Mouse (Mus musculus) monocyte, adult 2 months (primary cell): ENCODE measurements at regions not wholly inside any gene's neighbourhood (a gene's known extent, or its start where the extent isn't known, plus 50 kb on each side); places are given as distances from the start of the nearest gene placed in this dataset.
A peak's percentile ranks its signal among the peaks of the same experiment; 100 is the strongest.

Source experiments
- DNase-seq, 2 experiments: peaks; one replicate each; pipeline ENCODE4 v3.0.0; 2022; ENCODE audit warnings: low spot score in 2 of 2, low read depth in 1 of 2

- no peak for DNase-seq
Observed at GRCm38 (mm10) chr11:43370025-43370424, 56.0 kb downstream of the Pttg1 start.

DNA sequence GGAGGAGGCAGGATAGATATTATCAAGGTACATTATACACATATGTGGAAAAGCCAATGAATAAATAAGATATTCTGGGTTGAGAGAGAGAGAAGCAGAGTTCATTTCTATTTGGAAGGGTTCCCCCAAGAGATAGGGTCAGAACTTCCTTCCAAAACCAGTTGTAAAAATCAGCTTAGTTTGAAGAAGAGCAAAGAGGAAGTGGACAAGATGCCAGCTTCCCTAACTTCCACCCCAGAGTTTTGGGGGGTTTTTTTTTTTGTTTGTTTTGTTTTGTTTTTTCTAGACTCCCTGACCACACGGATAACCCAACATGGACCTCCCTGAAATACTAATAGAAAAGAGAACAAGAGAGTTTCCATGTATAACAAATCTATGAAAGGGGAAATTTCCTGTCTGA lies 57.7 kb downstream of the Pttg1 start:
- DNase-seq = no peak

DNA sequence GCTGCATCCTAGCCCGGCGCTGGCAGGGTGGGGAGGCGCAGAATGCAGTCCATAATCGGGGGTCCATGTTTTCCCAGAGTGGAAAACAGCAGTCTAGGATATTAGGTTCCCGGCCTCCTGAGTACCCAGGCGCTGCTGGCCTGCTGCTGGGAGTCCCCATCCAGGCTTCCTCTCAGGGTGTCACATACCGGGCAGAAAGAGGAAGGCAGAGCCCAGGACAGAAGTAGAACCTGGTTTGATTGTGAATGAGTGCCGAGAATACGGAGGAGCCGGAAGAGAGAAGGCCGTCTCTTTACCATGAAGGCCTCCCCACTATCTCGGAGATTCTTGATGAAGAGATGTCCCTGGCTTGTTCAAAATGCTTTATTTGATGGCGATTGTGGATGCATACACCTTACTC lies 64.2 kb downstream of the Pttg1 start:
- DNase-seq = no peak

GRCm38 (mm10) chr11:43358390-43359291 lies 67.4 kb downstream of the Pttg1 start:
- no peak for DNase-seq

- peak in 1 of 2 experiments; percentile 12 for DNase-seq
Observed at GRCm38 (mm10) chr11:43353602-43354001, 72.4 kb downstream of the Pttg1 start.

GRCm38 (mm10) chr11:43353030-43353429 lies 73.0 kb downstream of the Pttg1 start:
- DNase-seq = peak in 1 of 2 experiments; percentile 29

DNA sequence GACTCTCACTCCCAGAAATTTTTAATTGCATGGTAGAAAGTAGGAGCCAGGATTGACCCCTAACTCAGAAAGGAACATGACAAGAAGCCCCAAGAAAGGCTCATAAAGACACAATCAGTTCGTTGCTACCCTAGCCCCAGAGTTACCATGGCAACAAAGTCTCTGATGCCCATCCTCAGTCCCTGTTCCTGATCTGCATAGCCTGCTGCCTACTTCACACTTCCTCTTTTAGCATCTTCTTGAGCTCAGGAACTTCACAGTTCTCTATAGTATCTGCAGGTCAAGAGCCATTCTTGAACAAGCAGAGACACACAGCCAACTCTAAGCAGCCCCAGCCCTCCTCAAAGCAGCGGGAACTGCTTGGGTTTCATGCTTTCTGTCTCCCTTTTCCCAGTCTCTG lies 74.2 kb downstream of the Pttg1 start:
- DNase-seq = no peak

DNA sequence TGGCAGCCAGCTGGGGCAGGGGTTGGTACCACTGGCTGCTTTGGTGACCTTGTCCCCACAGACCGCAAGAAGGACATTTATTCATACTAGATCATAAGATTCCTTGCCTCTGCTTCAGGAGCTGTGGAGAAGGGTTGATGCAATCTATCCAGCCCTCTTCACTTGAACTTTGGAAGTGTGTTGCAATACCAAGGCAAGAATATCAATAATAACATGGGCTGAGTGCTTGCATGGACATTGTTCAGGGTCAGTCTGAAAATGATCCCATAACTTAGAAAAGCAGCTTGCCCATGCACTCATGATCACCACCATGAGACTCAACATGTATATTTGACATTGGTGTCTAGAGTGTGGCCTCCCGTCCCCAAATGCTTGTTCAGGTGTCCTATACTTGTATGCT lies 74.7 kb downstream of the Pttg1 start:
- DNase-seq = no peak

GRCm38 (mm10) chr11:43350242-43350641 lies 75.8 kb downstream of the Pttg1 start:
- DNase-seq = no peak

GRCm38 (mm10) chr11:43349564-43349963 lies 76.5 kb downstream of the Pttg1 start:
- DNase-seq = no peak

DNA sequence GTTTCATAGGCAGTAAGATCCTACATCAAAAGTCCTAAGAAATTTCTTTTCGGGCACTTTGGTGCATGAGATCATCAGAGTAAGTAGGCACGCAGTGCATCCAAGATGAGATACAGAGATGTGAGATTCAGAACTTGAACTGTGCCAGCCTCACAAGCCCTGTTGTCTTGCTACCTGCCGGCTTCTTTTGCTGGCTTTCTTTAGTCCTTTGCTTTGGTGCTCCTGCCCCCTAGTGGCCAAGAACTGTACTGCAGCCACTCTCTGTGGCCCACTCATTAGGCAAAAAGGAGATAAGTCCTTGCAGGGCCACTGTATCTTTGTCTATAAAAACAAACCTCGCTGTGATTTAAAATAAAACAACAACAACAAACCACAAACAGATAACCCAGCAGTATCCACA lies 77.5 kb downstream of the Pttg1 start:
- DNase-seq = peak in 1 of 2 experiments; percentile 68

- DNase-seq = no peak
Observed at GRCm38 (mm10) chr11:43346489-43346888, 79.6 kb downstream of the Pttg1 start.

- no peak for DNase-seq
Observed at GRCm38 (mm10) chr11:43344767-43345561, 81.1 kb downstream of the Pttg1 start.

DNA sequence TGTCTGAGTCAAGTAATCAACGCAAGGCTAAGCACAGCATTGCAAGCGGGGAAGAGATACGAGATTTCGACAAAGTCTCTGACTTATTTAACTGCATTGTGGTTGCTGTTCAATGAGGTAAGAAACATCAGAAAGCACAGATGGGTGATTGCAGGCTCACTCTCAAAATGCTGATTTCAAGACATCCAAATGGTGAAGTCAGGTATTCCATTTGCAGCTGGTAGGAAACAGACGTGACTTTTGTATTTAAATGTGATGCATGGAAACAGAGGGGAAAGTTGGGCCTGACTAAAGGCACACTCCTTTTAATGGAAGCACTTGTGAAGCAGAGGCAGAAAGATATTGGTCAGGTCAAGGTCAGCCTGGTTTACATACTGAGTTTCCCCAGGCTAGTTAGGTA lies 82.5 kb downstream of the Pttg1 start:
- no peak for DNase-seq

DNA sequence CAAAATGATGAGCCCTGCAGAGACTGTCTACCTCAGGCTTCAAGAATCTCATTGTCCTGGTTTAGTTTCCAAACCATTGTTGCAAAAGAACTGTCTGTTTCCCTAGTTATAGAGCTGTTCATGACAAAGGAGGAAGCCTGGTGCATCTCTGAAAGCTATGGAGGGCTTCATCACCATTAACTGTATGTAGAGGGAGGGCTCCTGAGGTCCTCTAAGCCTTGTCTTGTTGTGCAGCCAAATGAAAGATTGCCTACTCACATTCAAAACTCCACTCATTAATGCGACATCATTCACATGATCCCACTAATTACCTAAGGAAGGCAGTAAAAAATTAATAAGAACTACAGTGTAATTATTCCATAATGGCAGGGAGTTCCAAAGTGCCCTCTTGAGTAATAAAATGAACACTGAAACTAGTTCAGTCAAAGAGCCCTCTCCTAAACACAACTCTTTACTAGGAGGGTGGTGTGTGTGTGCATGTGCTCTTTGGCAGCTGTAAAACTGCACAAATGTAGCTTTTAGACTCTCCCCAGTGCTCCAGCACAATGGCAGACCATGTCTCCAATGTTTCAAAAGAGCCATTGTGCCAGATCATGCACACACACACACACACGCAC lies 87.6 kb downstream of the Pttg1 start:
- no peak for DNase-seq

DNA sequence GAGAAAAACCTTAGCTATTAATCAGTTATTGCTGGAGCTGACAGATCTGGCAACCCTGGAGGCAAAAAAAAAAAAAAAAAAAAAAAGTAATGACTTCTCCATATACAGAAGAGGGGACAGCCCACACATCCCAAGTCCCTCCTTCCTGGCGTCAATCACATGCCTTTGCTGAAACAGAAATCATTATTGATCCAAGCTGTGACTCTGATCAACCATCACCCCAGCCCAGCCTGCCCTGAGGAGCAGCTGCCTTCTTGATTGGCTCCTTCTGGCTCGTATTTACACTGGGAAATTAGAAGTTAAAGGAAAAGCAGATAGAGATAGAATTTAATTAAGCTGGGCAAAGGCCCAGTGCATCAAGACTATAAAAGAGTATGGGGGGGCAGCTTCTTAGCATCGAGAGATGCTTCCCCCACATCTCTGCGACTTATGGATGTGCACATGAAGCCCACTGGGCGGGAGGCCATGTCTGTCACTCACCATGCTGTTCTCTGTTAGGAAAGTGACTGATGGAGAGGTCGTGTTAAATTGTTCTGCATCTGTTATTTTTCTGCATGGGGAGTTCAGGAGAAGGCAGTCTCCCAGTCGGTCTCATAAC lies 90.3 kb downstream of the Pttg1 start:
- DNase-seq = no peak

- DNase-seq = no peak
Observed at GRCm38 (mm10) chr11:43333547-43333946, 92.5 kb downstream of the Pttg1 start.

DNA sequence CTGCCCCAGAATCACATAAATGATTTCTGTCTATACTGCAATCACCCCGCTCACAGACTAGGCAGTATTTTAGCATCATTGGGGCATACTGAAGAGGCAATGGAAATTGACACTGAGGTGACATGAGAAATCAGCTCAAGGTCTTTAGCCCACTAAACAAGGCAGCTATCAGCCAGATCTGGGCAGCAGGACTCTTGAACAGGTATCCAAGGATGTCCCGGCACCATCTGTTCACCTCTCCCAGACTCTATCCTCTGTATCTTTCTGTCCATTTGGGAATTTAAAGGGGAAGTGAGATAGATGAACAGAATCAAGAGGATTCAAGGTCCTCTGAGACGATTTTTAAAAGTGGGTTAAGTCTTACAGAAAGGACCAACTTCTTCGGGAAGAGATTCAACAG lies 112.1 kb downstream of the Pttg1 start:
- DNase-seq = no peak
